Mouse (Mus musculus): ENCODE results near the gene Myadm. TPM values are rescaled to one million over a fixed set of nuclear protein-coding genes. Genes with fewer than 3 reads are reported as not detected.
"Not testable (repeated sequence)": the region's sequence is repeated elsewhere in the genome, so short reads cannot be mapped to it uniquely, and the experiment has no call there.

Myadm gene
- polyA plus RNA-seq, 1 experiment: 53.3 TPM

- DNase-seq (ENCODE audit: extremely low spot score in 1 of 2, low spot score in 1 of 2): peak; percentile 88 to 91
Observed at GRCm38 (mm10) chr7:3290257-3291033, 1.6 kb downstream of the Myadm start.

GRCm38 (mm10) chr7:3291197-3291596 is 2.3 kb downstream of the Myadm start:
- DNase-seq (ENCODE audit: extremely low spot score in 1 of 2, low spot score in 1 of 2): no peak

- no peak for DNase-seq (ENCODE audit: extremely low spot score in 1 of 2, low spot score in 1 of 2)
Observed at GRCm38 (mm10) chr7:3291764-3292163, 2.9 kb downstream of the Myadm start.

- not testable (repeated sequence) for DNase-seq (ENCODE audit: extremely low spot score in 1 of 2, low spot score in 1 of 2)
Observed at GRCm38 (mm10) chr7:3292271-3292670, 3.4 kb downstream of the Myadm start.

- peak in 1 of 2 experiments; percentile 41 for DNase-seq (ENCODE audit: extremely low spot score in 1 of 2, low spot score in 1 of 2)
Observed at GRCm38 (mm10) chr7:3292791-3293190, 3.9 kb downstream of the Myadm start.

- DNase-seq (ENCODE audit: extremely low spot score in 1 of 2, low spot score in 1 of 2): no peak
Observed at GRCm38 (mm10) chr7:3294794-3295193, 5.9 kb downstream of the Myadm start.

GRCm38 (mm10) chr7:3295321-3296110 is 6.6 kb downstream of the Myadm start:
- no peak for DNase-seq (ENCODE audit: extremely low spot score in 1 of 2, low spot score in 1 of 2)

GRCm38 (mm10) chr7:3296711-3297110 is 7.8 kb downstream of the Myadm start:
- DNase-seq (ENCODE audit: extremely low spot score in 1 of 2, low spot score in 1 of 2): no peak

- peak in 1 of 2 experiments; percentile 61 for DNase-seq (ENCODE audit: extremely low spot score in 1 of 2, low spot score in 1 of 2)
Observed at GRCm38 (mm10) chr7:3299941-3300617, 11.2 kb downstream of the Myadm start.

GRCm38 (mm10) chr7:3300891-3301627 is 12.2 kb downstream of the Myadm start:
- DNase-seq (ENCODE audit: extremely low spot score in 1 of 2, low spot score in 1 of 2): no peak

GRCm38 (mm10) chr7:3301628-3302555 is 13.0 kb downstream of the Myadm start:
- DNase-seq (ENCODE audit: extremely low spot score in 1 of 2, low spot score in 1 of 2): peak in 1 of 2 experiments; percentile 46

GRCm38 (mm10) chr7:3302556-3303275 is 13.8 kb downstream of the Myadm start:
- peak in 1 of 2 experiments; percentile 53 for DNase-seq (ENCODE audit: extremely low spot score in 1 of 2, low spot score in 1 of 2)

GRCm38 (mm10) chr7:3303276-3303781 is 14.4 kb downstream of the Myadm start:
- peak in 1 of 2 experiments; percentile 78 for DNase-seq (ENCODE audit: extremely low spot score in 1 of 2, low spot score in 1 of 2)

- no peak for DNase-seq (ENCODE audit: extremely low spot score in 1 of 2, low spot score in 1 of 2)
Observed at GRCm38 (mm10) chr7:3303789-3304188, 14.9 kb downstream of the Myadm start.

- peak in 1 of 2 experiments; percentile 52 for DNase-seq (ENCODE audit: extremely low spot score in 1 of 2, low spot score in 1 of 2)
Observed at GRCm38 (mm10) chr7:3304298-3304697, 15.4 kb downstream of the Myadm start.

GRCm38 (mm10) chr7:3306400-3306799 is 17.5 kb downstream of the Myadm start:
- DNase-seq (ENCODE audit: extremely low spot score in 1 of 2, low spot score in 1 of 2): no peak

GRCm38 (mm10) chr7:3308646-3309045 is 19.8 kb downstream of the Myadm start:
- no peak for DNase-seq (ENCODE audit: extremely low spot score in 1 of 2, low spot score in 1 of 2)

GRCm38 (mm10) chr7:3310233-3310632 is 21.4 kb downstream of the Myadm start:
- no peak for DNase-seq (ENCODE audit: extremely low spot score in 1 of 2, low spot score in 1 of 2)
